Mouse (Mus musculus) lung, embryonic 16.5 days (tissue): ENCODE results near the gene Lyrm7. TPM values are rescaled to one million over a fixed set of nuclear protein-coding genes. Genes with fewer than 3 reads are reported as not detected.

ENCODE experiments used
- ATAC-seq: fragments of 200-750 bp; cut with Nextera tagmentation; 2 replicates; pipeline ENCODE4 v1.8.0; 2017; ENCODE audit warnings: low read depth, mild to moderate bottlenecking, moderate library complexity
- H3K27ac ChIP-seq: fragments of 300-500 bp; sonication (generic); 2 replicates; pipeline ENCODE4 v1.5.1; 2014; ENCODE audit warnings: mild to moderate bottlenecking, control low read depth, low read length
- H3K27me3 ChIP-seq: fragments of 300-500 bp; sonication (generic); 2 replicates; pipeline ENCODE4 v1.6.1; 2014; ENCODE audit warnings: low read depth, low read length, mixed read lengths; ENCODE audit not compliant: control insufficient read depth, insufficient read depth
- H3K36me3 ChIP-seq: fragments of 300-500 bp; sonication (generic); 2 replicates; pipeline ENCODE4 v1.6.1; 2014; ENCODE audit warnings: low read length; ENCODE audit not compliant: control insufficient read depth, insufficient read depth
- H3K4me1 ChIP-seq: fragments of 300-500 bp; sonication (generic); replicated peaks from 2 replicates; pipeline ENCODE4 v1.6.1; 2014; ENCODE audit warnings: low read length, mixed read lengths; ENCODE audit not compliant: control insufficient read depth, insufficient read depth
- H3K4me2 ChIP-seq: fragments of 300-500 bp; sonication (generic); 2 replicates; pipeline ENCODE4 v1.6.1; 2014; ENCODE audit warnings: low read depth, low read length, control low read depth
- H3K4me3 ChIP-seq: fragments of 300-500 bp; sonication (generic); 2 replicates; pipeline ENCODE4 v1.5.1; 2014; ENCODE audit warnings: mild to moderate bottlenecking, low read length, control low read depth
- H3K9ac ChIP-seq: fragments of 300-500 bp; sonication (generic); 2 replicates; pipeline ENCODE4 v1.6.1; 2014; ENCODE audit warnings: low read length, control low read depth
- H3K9me3 ChIP-seq: fragments of 300-500 bp; sonication (generic); 2 replicates; pipeline ENCODE4 v1.6.1; 2016; ENCODE audit warnings: low read length; ENCODE audit not compliant: control insufficient read depth
- WGBS: fragments of 180-500 bp; shearing (Covaris S2); extraction: QIAGEN DNeasy Blood & Tissue Kit; methylation state at CpG from one replicate; pipeline ENCODE4 v1.1.7; 2014; 5-methylcytosine and 5-hydroxymethylcytosine counted together
- polyA plus RNA-seq: library from polyadenylated mRNA; unstranded; fragments of >200 nt; fragmentation: Nextera tagmentation; extraction: Ambion mirVana; gene quantifications from 2 replicates; pipeline ENCODE4 v1.2.1, GENCODE M21; 2015

Gene Lyrm7
- polyA plus RNA-seq, result 5.8 and 7.7 TPM in 2 replicates

GRCm38 (mm10) chr11:54860256-54861038, at the start of gene Lyrm7:
Lyrm7 (minus strand) TSS chr11:54860916.
- Histone ChIP-seq H3K9me3 (no peaks in the 10 kb centered on the region), H3K9ac (peak within 1 kb of the TSS; percentile 81), H3K27me3 (no peaks in the 10 kb centered on the region), H3K36me3 (no peaks in the 10 kb centered on the region), H3K4me1 (peaks cover 8% of the 10 kb centered on the region), H3K4me3 (peak within 1 kb of the TSS; percentile 85), H3K27ac (peak within 1 kb of the TSS; percentile 83), H3K4me2 (peak within 1 kb of the TSS; percentile 90)
- peak; percentile 99 for ATAC-seq
- WGBS, result under 1% methylated on average over 42 of the region's 42 CpGs

DNA sequence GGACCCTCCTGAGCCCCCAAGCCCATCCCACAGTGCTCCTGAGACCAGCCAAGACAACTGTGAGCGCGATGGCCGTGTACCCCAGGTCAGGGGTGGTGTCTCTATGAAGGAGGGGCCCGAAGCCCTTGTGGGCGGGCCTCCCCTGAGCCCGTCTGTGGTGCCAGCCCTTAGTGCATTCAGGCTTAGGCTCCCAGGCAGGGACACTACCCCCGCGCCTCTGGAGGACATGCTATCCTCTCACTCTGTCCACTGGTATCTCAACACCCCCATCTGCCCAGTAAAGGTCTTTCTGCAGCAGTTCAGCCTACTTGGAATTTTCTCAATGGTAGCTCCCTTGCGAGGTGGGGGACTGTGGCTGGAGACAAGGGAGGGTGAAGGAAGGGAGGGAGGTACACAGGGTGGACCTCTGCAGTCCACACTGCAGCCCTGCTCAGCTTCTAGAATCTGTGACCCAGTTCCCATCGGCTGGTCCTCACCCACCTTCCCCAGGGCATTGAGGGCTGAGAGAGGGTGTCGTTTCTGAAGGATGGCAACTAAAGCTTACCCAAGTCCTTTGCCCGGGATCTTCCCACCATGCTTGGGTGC, 49.5 kb upstream of the Lyrm7 start:
- no peaks in the 10 kb centered on the region; the same call in 1 of the 2 replicates for H3K4me1 ChIP-seq
- no peak overlapping the region for H3K9ac ChIP-seq
- H3K4me2 ChIP-seq, result no peak overlapping the region
- no peaks in the 10 kb centered on the region for H3K9me3 ChIP-seq
- H3K4me3 ChIP-seq, result no peak overlapping the region
- H3K36me3 ChIP-seq, result 0 out of 2 replicates have a peak, but pooled peaks cover 4% of the 10 kb centered on the region
- 83% methylated on average over 12 of the region's 12 CpGs for WGBS
- no peak overlapping the region for H3K27ac ChIP-seq
- ATAC-seq, result peak; percentile 29; the same call in 1 of the 2 replicates
- no peaks in the 10 kb centered on the region for H3K27me3 ChIP-seq

- Histone ChIP-seq H3K27ac (no peak overlapping the region), H3K36me3 (no peaks in the 10 kb centered on the region), H3K4me2 (no peak overlapping the region), H3K27me3 (no peaks in the 10 kb centered on the region), H3K4me1 (peaks cover 3% of the 10 kb centered on the region; the same call in 1 of the 2 replicates), H3K4me3 (no peak overlapping the region), H3K9me3 (no peaks in the 10 kb centered on the region), H3K9ac (no peak overlapping the region)
- 89% methylated on average over 11 of the region's 11 CpGs for WGBS
- ATAC-seq, result no peak
Observed at GRCm38 (mm10) chr11:54909273-54909672, 48.6 kb upstream of the Lyrm7 start.

DNA sequence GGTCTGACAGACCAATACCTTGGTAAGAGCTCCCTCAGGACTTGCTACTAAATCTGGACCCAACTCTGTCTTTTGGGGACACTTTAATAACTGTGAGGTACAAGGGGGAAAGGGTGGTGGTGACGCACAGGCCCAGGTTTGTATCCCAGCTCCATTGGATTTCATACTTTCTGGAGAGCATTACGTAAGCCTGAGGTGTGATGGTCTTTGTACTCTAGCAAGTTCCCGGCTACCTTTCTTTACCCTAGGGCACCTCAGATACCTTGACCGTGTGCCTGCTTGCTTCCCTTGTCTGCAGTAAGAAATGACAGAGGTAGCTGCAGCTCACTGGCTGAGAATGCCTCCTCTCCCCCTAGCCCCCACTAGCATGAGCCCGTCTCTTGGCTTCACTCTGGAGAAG, 46.5 kb upstream of the Lyrm7 start:
- no peak overlapping the region for H3K27ac ChIP-seq
- no peaks in the 10 kb centered on the region for H3K27me3 ChIP-seq
- no peak overlapping the region for H3K4me3 ChIP-seq
- no peaks in the 10 kb centered on the region for H3K36me3 ChIP-seq
- ATAC-seq, result no peak
- 86% methylated on average over 5 of the region's 5 CpGs for WGBS
- peaks cover 16% of the 10 kb centered on the region for H3K4me1 ChIP-seq
- H3K9ac ChIP-seq, result no peak overlapping the region
- H3K9me3 ChIP-seq, result no peaks in the 10 kb centered on the region
- no peak overlapping the region for H3K4me2 ChIP-seq

GRCm38 (mm10) chr11:54906466-54906865, 45.8 kb upstream of the Lyrm7 start:
- no peak overlapping the region for H3K4me2 ChIP-seq
- H3K9ac ChIP-seq, result no peak overlapping the region

GRCm38 (mm10) chr11:54905931-54906330, 45.2 kb upstream of the Lyrm7 start:
- H3K36me3 ChIP-seq, result no peaks in the 10 kb centered on the region
- no peak overlapping the region; the same call in 1 of the 2 replicates for H3K27ac ChIP-seq
- no peak overlapping the region for H3K4me3 ChIP-seq
- no peaks in the 10 kb centered on the region for H3K9me3 ChIP-seq
- peaks cover 17% of the 10 kb centered on the region for H3K4me1 ChIP-seq
- no peak overlapping the region for H3K4me2 ChIP-seq
- no peak overlapping the region for H3K9ac ChIP-seq
- H3K27me3 ChIP-seq, result no peaks in the 10 kb centered on the region
- ATAC-seq, result no peak
- WGBS, result 54% methylated on average over 4 of the region's 4 CpGs

More at GRCm38 (mm10) chr11:54906466-54906865, 45.8 kb upstream of the Lyrm7 start:
- Histone ChIP-seq H3K4me1 (peaks cover 17% of the 10 kb centered on the region), H3K27ac (no peak overlapping the region), H3K36me3 (no peaks in the 10 kb centered on the region), H3K9me3 (no peaks in the 10 kb centered on the region), H3K4me3 (no peak overlapping the region), H3K27me3 (no peaks in the 10 kb centered on the region)
- WGBS, result 72% methylated on average over 4 of the region's 4 CpGs
- ATAC-seq, result no peak

DNA sequence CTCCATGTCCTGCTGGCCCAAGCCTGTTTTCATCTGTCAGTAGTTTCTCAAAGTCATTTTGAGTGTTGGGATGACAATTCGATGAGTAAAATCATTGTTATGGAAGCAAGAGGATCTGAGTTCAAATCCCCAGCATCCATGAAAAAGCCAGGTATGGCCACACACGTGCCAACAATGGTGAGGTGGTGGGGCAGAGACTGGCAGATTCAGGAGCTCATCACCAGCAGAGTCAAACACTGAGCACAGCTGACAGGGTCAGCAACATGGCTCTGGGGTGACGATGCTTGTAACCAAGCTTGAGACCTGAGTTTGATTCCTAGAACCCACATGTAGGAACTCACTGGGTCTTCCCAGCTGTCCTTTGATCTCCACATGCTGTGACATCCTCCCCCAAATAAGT, 44.4 kb upstream of the Lyrm7 start:
- H3K9me3 ChIP-seq, result no peaks in the 10 kb centered on the region
- no peaks in the 10 kb centered on the region for H3K27me3 ChIP-seq
- H3K36me3 ChIP-seq, result no peaks in the 10 kb centered on the region
- H3K4me3 ChIP-seq, result no peak overlapping the region
- 82% methylated on average over 3 of the region's 3 CpGs for WGBS
- no peak overlapping the region for H3K9ac ChIP-seq
- ATAC-seq, result no peak
- H3K4me1 ChIP-seq, result peaks cover 17% of the 10 kb centered on the region
- no peak overlapping the region for H3K4me2 ChIP-seq
- H3K27ac ChIP-seq, result no peak overlapping the region

DNA sequence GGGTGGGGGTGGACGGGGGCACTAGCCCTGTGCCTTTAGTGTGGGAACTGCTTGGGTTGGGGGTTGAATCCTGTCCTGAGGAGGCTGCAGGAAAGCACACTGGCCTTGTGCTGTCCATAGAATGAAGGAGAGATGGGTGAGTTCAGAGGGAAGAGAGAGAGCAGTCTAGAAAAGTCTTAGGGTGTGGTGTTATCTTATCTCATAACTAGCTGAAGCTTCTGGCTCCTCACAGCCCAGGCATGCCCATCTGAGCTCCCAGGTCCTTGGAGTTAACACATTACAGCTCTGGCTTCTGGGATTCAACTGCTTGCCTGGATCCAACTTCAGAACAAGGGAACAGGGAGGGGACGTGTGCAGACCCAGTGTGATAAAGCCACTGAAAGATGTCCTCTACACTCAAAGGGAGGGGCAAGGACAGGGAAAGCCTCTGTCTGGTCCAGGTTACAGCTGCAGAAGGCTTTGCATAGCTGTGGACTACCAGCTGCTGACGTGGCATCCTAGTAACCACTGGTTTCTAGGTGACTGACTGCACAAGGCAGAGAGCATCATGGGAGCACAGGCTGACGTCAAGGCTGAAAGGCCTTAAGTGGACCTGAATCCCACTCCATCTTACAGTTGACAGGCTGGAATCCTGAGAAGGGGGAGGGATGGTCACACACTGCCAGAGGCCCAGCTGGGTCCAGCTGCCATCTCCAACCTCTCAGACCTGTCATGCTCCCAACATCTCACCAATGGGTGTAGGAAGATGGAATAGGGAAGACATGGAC, 43.4 kb upstream of the Lyrm7 start:
- H3K36me3 ChIP-seq, result no peaks in the 10 kb centered on the region
- H3K4me2 ChIP-seq, result peak overlapping the region; percentile 90
- peak overlapping the region; percentile 55 for H3K27ac ChIP-seq
- peaks cover 17% of the 10 kb centered on the region for H3K4me1 ChIP-seq
- WGBS, result 39% methylated on average over 4 of the region's 4 CpGs
- peak; percentile 79 for ATAC-seq
- H3K27me3 ChIP-seq, result no peaks in the 10 kb centered on the region
- H3K9me3 ChIP-seq, result no peaks in the 10 kb centered on the region
- peak overlapping the region; percentile 64; the same call in 1 of the 2 replicates for H3K4me3 ChIP-seq
- H3K9ac ChIP-seq, result peak overlapping the region; percentile 15; the same call in 1 of the 2 replicates

- 57% methylated on average over 5 of the region's 5 CpGs for WGBS
- no peak for ATAC-seq
- peaks cover 17% of the 10 kb centered on the region for H3K4me1 ChIP-seq
- H3K4me2 ChIP-seq, result peak overlapping the region; percentile 90
- H3K9ac ChIP-seq, result peak overlapping the region; percentile 71
- H3K27me3 ChIP-seq, result no peaks in the 10 kb centered on the region
- H3K27ac ChIP-seq, result no peak overlapping the region; the same call in none of the 2 replicates
- H3K9me3 ChIP-seq, result no peaks in the 10 kb centered on the region
- H3K4me3 ChIP-seq, result peak overlapping the region; percentile 64
- H3K36me3 ChIP-seq, result no peaks in the 10 kb centered on the region
Observed at GRCm38 (mm10) chr11:54903339-54903738, 42.6 kb upstream of the Lyrm7 start.
